Mouse (Mus musculus) small intestine, adult 2 months (tissue): Measurements from ENCODE around the gene Cacna1c. TPM values are rescaled to one million over a fixed set of nuclear protein-coding genes. Genes with fewer than 3 reads are reported as not detected.

ENCODE experiments used
- H3K27ac ChIP-seq: fragments of 200-500 bp; 2 replicates; pipeline ENCODE4 v1.5.1; 2012; ENCODE audit warnings: low read depth, low read length, control low read depth, inconsistent platforms; ENCODE audit not compliant: insufficient read depth
- H3K27me3 ChIP-seq: fragments of 200-500 bp; 2 replicates; pipeline ENCODE4 v1.6.1; 2012; ENCODE audit warnings: mild to moderate bottlenecking, moderate library complexity, low read length, inconsistent platforms; ENCODE audit not compliant: control insufficient read depth, insufficient read depth
- H3K36me3 ChIP-seq: fragments of 200-500 bp; 2 replicates; pipeline ENCODE4 v1.6.1; 2012; ENCODE audit warnings: mild to moderate bottlenecking, low read length, control low read depth, inconsistent platforms; ENCODE audit not compliant: control insufficient read depth, insufficient read depth
- H3K4me1 ChIP-seq: fragments of 200-500 bp; 2 replicates; pipeline ENCODE4 v1.6.1; 2012; ENCODE audit warnings: low read length, inconsistent platforms, mixed read lengths; ENCODE audit not compliant: control insufficient read depth, insufficient read depth, insufficient read length
- H3K4me3 ChIP-seq: fragments of 200-500 bp; 2 replicates; pipeline ENCODE4 v1.5.1; 2012; ENCODE audit warnings: low read depth, mild to moderate bottlenecking, control low read depth, inconsistent platforms, low read length, moderate library complexity
- CTCF ChIP-seq: fragments of 200-500 bp; IDR thresholded peaks from 2 replicates; pipeline ENCODE4 v1.5.1; 2012; ENCODE audit warnings: low read depth, mild to moderate bottlenecking, control low read depth, inconsistent platforms, low read length, moderate library complexity, mixed read lengths; ENCODE audit not compliant: insufficient replicate concordance, insufficient read length; ENCODE audit errors: extremely low read depth
- POLR2A ChIP-seq: fragments of 200-500 bp; IDR thresholded peaks from 2 replicates; pipeline ENCODE4 v1.6.1; 2012; ENCODE audit warnings: low read depth, mild to moderate bottlenecking, control low read depth, inconsistent platforms, low read length, moderate library complexity
- WGBS: fragments of 180-500 bp; shearing (Covaris S2); methylation state at CpG from one replicate; pipeline ENCODE4 v1.1.7; 2018; 5-methylcytosine and 5-hydroxymethylcytosine counted together
- polyA plus RNA-seq: library from polyadenylated mRNA; depleted of rRNA; stranded (reverse); fragments of >200 nt; gene quantifications from 2 replicates; pipeline ENCODE4 v1.2.3, GENCODE M21; 2012

The Cacna1c gene
- polyA plus RNA-seq, 1 experiment = 2.6 TPM

DNA sequence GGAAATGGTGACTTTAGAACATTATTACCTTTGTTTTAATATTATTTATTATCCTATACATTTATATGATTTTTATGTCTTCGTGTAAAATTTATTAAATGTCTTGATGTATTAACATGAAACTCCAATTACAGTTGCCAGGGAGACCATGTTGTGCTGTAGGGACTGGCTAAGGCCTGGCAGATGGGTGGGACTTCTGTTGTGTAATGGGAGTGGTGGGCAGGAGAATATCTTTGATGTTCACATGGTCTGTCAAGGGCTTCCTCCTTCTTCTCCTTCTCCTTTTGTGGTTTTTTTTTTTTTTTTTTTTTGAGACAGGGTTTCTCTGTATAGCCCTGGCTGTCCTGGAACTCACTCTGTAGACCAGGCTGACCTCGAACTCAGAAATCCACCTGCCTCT, 363.6 kb downstream of the Cacna1c start:
- no peaks in the 10 kb centered on the region for H3K27me3 ChIP-seq
- no peaks in the 10 kb centered on the region for H3K36me3 ChIP-seq
- WGBS = 62% methylated on average over 2 of the region's 2 CpGs
- no peaks in the 10 kb centered on the region for H3K4me1 ChIP-seq
- no peak for TF ChIP-seq POLR2A
- TF ChIP-seq CTCF = no peak
- no peak overlapping the region for H3K27ac ChIP-seq
- H3K4me3 ChIP-seq = no peak overlapping the region

DNA sequence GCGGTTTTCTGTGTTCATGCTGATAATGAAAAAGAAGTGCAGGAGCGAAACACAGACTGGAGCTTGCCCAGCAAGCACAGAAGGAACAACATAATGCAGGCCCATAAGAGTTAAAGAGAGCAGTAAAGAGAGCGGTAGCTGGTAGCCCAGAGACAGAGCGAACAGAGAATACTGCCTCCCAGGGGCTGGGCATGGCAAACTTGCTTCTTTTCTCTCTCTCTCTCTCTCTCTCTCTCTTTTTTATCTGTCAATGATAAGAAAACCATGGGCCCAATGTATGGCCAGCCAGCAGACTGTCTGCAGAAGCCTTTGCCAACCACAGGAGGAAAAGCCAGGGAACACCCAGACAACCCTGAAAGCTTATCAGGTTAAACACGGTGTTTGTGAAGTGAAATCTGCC, 365.4 kb downstream of the Cacna1c start:
- no peak overlapping the region for H3K4me3 ChIP-seq
- TF ChIP-seq POLR2A = no peak
- TF ChIP-seq CTCF = no peak
- WGBS = 73% methylated on average over 5 of the region's 5 CpGs
- no peaks in the 10 kb centered on the region for H3K27me3 ChIP-seq
- H3K4me1 ChIP-seq = no peaks in the 10 kb centered on the region
- H3K36me3 ChIP-seq = no peaks in the 10 kb centered on the region
- H3K27ac ChIP-seq = no peak overlapping the region

DNA sequence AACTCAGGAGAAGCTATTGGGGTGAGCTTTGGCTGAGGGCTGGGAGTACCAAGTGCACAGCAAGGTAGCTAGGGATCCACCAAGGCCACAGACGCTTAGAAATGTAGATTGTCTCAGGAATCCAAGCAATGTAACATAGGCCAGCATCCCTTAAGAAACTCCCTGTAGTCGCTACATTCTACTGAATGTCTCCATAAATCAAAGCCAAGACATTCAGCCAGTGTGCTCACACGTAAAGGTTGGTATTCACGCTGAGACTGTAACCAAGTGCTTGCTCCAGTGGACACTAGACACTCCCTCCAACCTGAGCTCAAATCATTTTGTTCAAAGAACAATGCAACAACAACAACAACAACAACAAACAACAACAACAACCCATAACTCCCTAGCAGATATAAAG, 368.0 kb downstream of the Cacna1c start:
- H3K27me3 ChIP-seq = no peaks in the 10 kb centered on the region
- 81% methylated on average over 4 of the region's 4 CpGs for WGBS
- no peaks in the 10 kb centered on the region for H3K36me3 ChIP-seq
- H3K4me1 ChIP-seq = no peaks in the 10 kb centered on the region
- no peak overlapping the region for H3K4me3 ChIP-seq
- no peak for TF ChIP-seq CTCF
- TF ChIP-seq POLR2A = no peak
- H3K27ac ChIP-seq = no peak overlapping the region

DNA sequence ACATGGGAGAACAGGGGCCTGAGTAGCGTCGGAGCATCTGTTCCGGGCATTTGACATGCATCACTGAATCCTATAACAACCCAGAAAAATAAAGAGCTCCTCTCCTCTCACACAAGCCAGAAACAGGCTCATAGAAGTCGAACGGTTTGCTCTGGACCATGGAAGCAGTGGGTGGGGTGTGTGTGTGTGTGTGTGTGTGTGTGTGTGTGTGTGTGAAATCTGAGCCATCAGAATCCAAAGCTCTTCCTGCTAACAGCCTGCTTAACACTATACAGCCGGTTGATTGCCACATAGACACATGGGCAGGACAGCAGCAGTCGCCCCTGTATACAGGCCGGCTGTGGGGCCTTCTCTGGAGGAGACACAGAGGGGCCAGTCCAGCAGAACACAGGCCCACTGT, 368.7 kb downstream of the Cacna1c start:
- 75% methylated on average over 8 of the region's 8 CpGs for whole genome bisulfite sequencing
- H3K36me3 ChIP-seq = no peaks in the 10 kb centered on the region
- no peaks in the 10 kb centered on the region for H3K4me1 ChIP-seq
- no peak overlapping the region for H3K27ac ChIP-seq
- TF ChIP-seq CTCF (no peak), POLR2A (no peak)
- no peaks in the 10 kb centered on the region for H3K27me3 ChIP-seq
- H3K4me3 ChIP-seq = no peak overlapping the region

DNA sequence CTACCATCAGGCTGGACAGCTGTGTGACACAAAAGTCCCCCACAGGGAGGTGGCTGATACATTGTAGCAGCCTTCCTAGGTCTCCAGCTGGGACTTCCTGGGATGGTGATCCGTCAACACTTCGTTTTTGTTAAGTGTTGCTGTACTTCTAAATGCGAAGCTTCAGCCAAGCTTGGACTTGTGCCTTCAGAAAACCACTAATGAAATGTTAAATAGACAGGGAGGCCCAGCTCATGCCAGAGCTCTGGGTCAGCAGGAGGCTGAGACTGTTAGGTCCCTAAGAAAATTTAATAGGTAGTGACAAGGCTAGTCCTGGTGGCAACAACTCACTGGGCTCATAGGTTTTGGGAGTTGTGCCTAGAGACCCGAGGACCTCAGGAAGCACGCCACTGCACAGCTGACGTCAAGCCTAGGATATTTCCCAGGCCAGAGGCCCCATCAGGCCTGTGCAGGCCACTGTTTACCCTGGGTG, 370.8 kb downstream of the Cacna1c start:
- no peaks in the 10 kb centered on the region for H3K27me3 ChIP-seq
- H3K4me3 ChIP-seq = no peak overlapping the region
- TF ChIP-seq POLR2A (no peak), CTCF (no peak)
- no peaks in the 10 kb centered on the region for H3K36me3 ChIP-seq
- no peak overlapping the region for H3K27ac ChIP-seq
- no peaks in the 10 kb centered on the region for H3K4me1 ChIP-seq
- WGBS = 60% methylated on average over 6 of the region's 6 CpGs

DNA sequence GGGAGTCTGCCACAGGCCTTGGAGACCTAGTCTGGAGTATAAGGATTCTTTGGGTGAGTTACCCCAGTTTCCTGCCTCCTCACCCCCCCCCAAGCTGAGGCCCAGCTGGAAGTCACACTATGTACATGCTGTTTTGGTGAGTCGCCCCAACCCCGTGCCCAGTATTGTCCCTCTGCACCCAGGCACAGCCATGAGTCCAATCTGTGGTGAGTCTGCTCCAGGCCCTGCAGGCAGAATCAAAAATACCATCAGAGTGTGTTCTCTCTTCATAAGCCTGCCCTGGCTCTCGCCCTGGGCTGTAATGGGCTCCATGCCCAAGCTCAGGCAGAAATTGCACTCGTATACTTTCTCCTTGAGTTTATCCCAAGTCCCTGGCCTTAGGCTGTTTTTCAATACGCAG, 374.7 kb downstream of the Cacna1c start:
- Histone ChIP-seq H3K27ac (no peak overlapping the region), H3K36me3 (no peaks in the 10 kb centered on the region), H3K4me1 (0 out of 2 replicates have a peak, but pooled peaks cover 2% of the 10 kb centered on the region), H3K27me3 (no peaks in the 10 kb centered on the region), H3K4me3 (no peak overlapping the region)
- no peak for TF ChIP-seq CTCF
- no peak for TF ChIP-seq POLR2A
- 81% methylated on average over 5 of the region's 5 CpGs for WGBS

DNA sequence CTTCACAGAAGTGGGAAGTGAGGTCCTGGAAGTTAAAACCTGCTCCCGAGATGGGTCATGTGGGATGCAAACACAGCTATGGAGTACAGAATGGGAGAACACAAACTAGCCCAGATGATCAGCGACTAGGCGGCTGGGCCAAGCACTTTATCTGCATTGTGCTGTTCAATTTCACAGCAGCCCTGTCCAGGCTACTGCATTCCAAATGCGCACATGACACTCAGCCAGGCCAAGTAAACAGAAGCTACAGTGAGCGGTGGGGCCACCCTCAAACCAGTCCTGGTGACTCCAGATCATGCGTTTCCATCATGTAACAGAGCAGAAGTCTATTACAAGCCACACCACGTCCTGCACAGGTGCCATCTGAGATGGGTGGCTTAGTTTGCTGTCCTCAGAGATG, 376.6 kb downstream of the Cacna1c start:
- H3K4me1 ChIP-seq = 0 out of 2 replicates have a peak, but pooled peaks cover 2% of the 10 kb centered on the region
- H3K36me3 ChIP-seq = no peaks in the 10 kb centered on the region
- no peak overlapping the region for H3K4me3 ChIP-seq
- 51% methylated on average over 7 of the region's 7 CpGs for WGBS
- TF ChIP-seq CTCF (no peak), POLR2A (no peak)
- H3K27me3 ChIP-seq = no peaks in the 10 kb centered on the region
- H3K27ac ChIP-seq = no peak overlapping the region

DNA sequence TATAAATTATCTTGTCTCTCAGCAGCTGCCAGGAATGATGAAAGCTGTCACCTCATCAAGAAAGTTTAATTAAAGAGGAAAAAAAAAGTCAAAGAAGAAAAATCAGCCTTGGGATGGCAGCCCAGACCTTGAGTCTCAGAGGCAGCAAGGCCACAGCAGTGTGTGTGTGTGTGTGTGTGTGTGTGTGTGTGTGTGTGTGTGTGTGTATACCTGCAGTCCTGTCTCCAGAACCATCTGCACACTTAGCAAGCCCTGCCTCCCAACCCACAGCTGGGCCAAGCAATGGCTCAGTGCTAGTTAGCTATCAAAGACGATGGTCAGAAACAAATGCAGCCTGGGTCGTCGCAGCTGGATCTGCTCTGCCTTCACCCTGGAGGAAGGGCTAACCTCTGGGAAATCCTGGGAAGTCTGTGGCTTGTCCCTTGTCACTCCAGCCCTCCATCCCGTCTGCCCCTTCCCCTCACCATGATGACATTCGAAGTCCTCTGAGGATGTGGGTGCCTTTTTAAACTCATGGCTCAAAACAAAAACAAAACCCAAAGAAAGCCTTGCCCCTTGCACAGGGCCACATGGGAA, 378.2 kb downstream of the Cacna1c start:
- Histone ChIP-seq H3K27me3 (no peaks in the 10 kb centered on the region), H3K27ac (no peak overlapping the region), H3K4me1 (0 out of 2 replicates have a peak, but pooled peaks cover 2% of the 10 kb centered on the region), H3K36me3 (no peaks in the 10 kb centered on the region), H3K4me3 (no peak overlapping the region)
- TF ChIP-seq POLR2A = no peak
- TF ChIP-seq CTCF = no peak
- 63% methylated on average over 5 of the region's 5 CpGs for WGBS
